Mouse (Mus musculus) stomach, postnatal 0 days (tissue): ENCODE measurements around the gene Rgr.

Source experiments
- CTCF ChIP-seq: IDR thresholded peaks from 2 replicates; pipeline ENCODE4 v1.5.1; 2016; ENCODE audit warnings: antibody characterized with exemption, low read depth, mild to moderate bottlenecking, moderate library complexity
- EP300 ChIP-seq: optimal IDR thresholded peaks from 2 replicates; pipeline ENCODE3; 2016; ENCODE audit warnings: antibody characterized with exemption

DNA sequence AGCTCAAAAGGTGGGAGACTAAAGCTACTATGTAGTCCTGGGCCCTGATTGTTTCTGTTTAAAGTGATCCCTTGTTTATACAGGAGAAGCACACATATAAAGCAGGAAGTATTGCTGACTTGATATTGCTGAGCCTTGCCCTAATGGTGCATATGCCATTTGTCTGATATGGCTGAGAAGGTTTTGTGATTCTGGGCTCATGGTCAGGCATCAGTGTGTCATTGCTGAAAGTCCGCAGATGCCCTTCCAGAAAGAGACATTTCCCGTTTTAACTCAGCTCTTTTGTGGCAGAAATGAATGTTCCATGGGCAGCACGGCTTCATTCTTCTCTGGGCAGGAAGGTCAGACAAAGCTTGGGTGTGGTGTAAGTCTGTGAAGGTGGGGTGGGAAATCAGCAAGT is 63.1 kb downstream of the Rgr start:
- no peak for TF ChIP-seq EP300
- TF ChIP-seq CTCF = no peak
